Mouse (Mus musculus) G1E (cell line): ENCODE results near the gene Dclk2. TPM values are rescaled to one million over a fixed set of nuclear protein-coding genes. Genes with fewer than 3 reads are reported as not detected.

Source experiments
- ATAC-seq: 2 replicates; pipeline ENCODE4 v1.8.0; 2016; ENCODE audit warnings: mild to moderate bottlenecking; ENCODE audit not compliant: insufficient number of reproducible peaks, poor library complexity, low FRiP score, severe bottlenecking; ENCODE audit errors: extremely low read depth
- DNase-seq: peaks from one replicate; pipeline ENCODE4 v3.0.0; 2012; ENCODE audit warnings: low spot score
- H3K27me3 ChIP-seq: 2 replicates; pipeline ENCODE4 v1.6.1; 2012; ENCODE audit warnings: mild to moderate bottlenecking, low read length, inconsistent platforms; ENCODE audit not compliant: insufficient read depth
- H3K36me3 ChIP-seq: replicated peaks from 2 replicates; pipeline ENCODE3; 2012; ENCODE audit warnings: mild to moderate bottlenecking, inconsistent platforms
- H3K4me1 ChIP-seq: 2 replicates; pipeline ENCODE4 v1.6.1; 2012; ENCODE audit warnings: low read depth, low read length, inconsistent platforms, mixed read lengths; ENCODE audit not compliant: insufficient read depth
- H3K4me3 ChIP-seq: 2 replicates; pipeline ENCODE4 v1.5.1; 2012; ENCODE audit warnings: low read depth, mild to moderate bottlenecking, inconsistent platforms, low read length, moderate library complexity, mixed read lengths
- H3K9me3 ChIP-seq: replicated peaks from 2 replicates; pipeline ENCODE4 v1.6.1; 2012; ENCODE audit warnings: inconsistent platforms
- CTCF ChIP-seq: IDR thresholded peaks from 2 replicates; pipeline ENCODE4 v1.5.1; 2012; ENCODE audit warnings: low read depth, low read length, inconsistent platforms, mixed read lengths
- GATA1 ChIP-seq: IDR thresholded peaks from 2 replicates; pipeline ENCODE4 v1.6.1; 2012; ENCODE audit warnings: borderline replicate concordance, low read length, inconsistent platforms, mixed read lengths
- GATA2 ChIP-seq: IDR thresholded peaks from 2 replicates; pipeline ENCODE4 v1.6.1; 2012; ENCODE audit warnings: low read depth, low read length, inconsistent platforms, borderline replicate concordance
- POLR2AphosphoS5 ChIP-seq: IDR thresholded peaks from 2 replicates; pipeline ENCODE4 v1.6.1; 2012; ENCODE audit warnings: low read depth, low read length, inconsistent platforms; ENCODE audit not compliant: insufficient replicate concordance
- TAL1 ChIP-seq: conservative IDR thresholded peaks from 2 replicates; pipeline ENCODE4 v1.6.1; 2012; ENCODE audit warnings: low read depth, low read length, inconsistent platforms, mixed read lengths
- polyA plus RNA-seq: library from polyadenylated mRNA; stranded (reverse); fragments of >175 nt; gene quantifications from 2 replicates; pipeline ENCODE4 v1.2.3, GENCODE M21; 2012
- total RNA-seq, 2 experiments: library from RNA; stranded (forward) in 1 of 2; stranded (reverse) in 1 of 2; fragments of 200-1000 nt in 1 of 2; fragments of >200 nt in 1 of 2; fragmentation: Nextera tagmentation in 1 of 2; gene quantifications; 2 replicates each; pipeline ENCODE4 v1.2.3; 2014 to 2017

The Dclk2 gene
- total and polyA plus RNA-seq, 3 experiments, result 0.11 to 5.3 TPM; not detected in 1

GRCm38 (mm10) chr3:86921181-86921975, 726 bp upstream of the Dclk2 start:
- no peak for DNase-seq
- no peaks in the 10 kb centered on the region for H3K4me1 ChIP-seq
- ATAC-seq, result no peak
- TF ChIP-seq GATA1 (no peak), TAL1 (no peak), POLR2AphosphoS5 (no peak), CTCF (no peak), GATA2 (no peak)
- H3K27me3 ChIP-seq, result no peaks in the 10 kb centered on the region; the same call in 1 of the 2 replicates
- peaks cover 13% of the 10 kb centered on the region for H3K9me3 ChIP-seq
- H3K36me3 ChIP-seq, result no peaks in the 10 kb centered on the region
- no peak overlapping the region for H3K4me3 ChIP-seq

- no peak overlapping the region for H3K4me3 ChIP-seq
- H3K9me3 ChIP-seq, result peaks cover 13% of the 10 kb centered on the region
- ATAC-seq, result no peak
- H3K4me1 ChIP-seq, result no peaks in the 10 kb centered on the region
- no peak for DNase-seq
- no peaks in the 10 kb centered on the region; the same call in 1 of the 2 replicates for H3K27me3 ChIP-seq
- no peaks in the 10 kb centered on the region for H3K36me3 ChIP-seq
- TF ChIP-seq GATA2 (no peak), POLR2AphosphoS5 (no peak), TAL1 (no peak), GATA1 (no peak), CTCF (no peak)
Measured at GRCm38 (mm10) chr3:86919641-86920342, 860 bp downstream of the Dclk2 start.

DNA sequence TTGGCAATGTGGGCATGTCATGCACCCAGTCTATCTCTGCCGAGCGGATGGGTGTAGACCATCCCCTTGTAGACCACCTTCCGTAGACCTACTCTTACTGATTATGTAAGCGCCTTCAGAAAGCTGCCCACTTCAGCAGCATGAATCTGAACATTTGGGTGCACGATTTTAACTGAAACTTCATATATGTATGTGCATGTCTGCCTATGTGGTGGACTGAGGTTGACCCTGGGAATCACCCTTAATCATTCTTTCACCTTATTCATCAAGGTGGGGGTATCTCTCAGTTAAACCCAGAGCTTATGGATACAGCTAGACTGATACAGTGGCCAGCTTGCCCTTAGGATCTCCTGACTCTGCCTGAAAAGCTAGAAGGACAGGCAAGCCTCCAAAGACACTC, 3.6 kb downstream of the Dclk2 start:
- TF ChIP-seq GATA2 (no peak), POLR2AphosphoS5 (no peak), CTCF (no peak), TAL1 (no peak), GATA1 (no peak)
- no peaks in the 10 kb centered on the region for H3K4me1 ChIP-seq
- DNase-seq (no peak), ATAC-seq (no peak)
- H3K4me3 ChIP-seq, result no peak overlapping the region
- H3K9me3 ChIP-seq, result peaks cover 13% of the 10 kb centered on the region
- peaks cover 7% of the 10 kb centered on the region; the same call in 1 of the 2 replicates for H3K27me3 ChIP-seq
- H3K36me3 ChIP-seq, result no peaks in the 10 kb centered on the region

GRCm38 (mm10) chr3:86916626-86917025, 4.0 kb downstream of the Dclk2 start:
- ATAC-seq (no peak), DNase-seq (no peak)
- no peak overlapping the region for H3K4me3 ChIP-seq
- no peaks in the 10 kb centered on the region for H3K36me3 ChIP-seq
- H3K9me3 ChIP-seq, result peaks cover 13% of the 10 kb centered on the region
- peaks cover 7% of the 10 kb centered on the region; the same call in 1 of the 2 replicates for H3K27me3 ChIP-seq
- no peak for TF ChIP-seq CTCF
- no peak for TF ChIP-seq GATA2
- TF ChIP-seq POLR2AphosphoS5, result no peak
- TF ChIP-seq TAL1, result no peak
- no peak for TF ChIP-seq GATA1
- no peaks in the 10 kb centered on the region for H3K4me1 ChIP-seq

- Histone ChIP-seq H3K27me3 (peaks cover 7% of the 10 kb centered on the region; the same call in 1 of the 2 replicates), H3K9me3 (peaks cover 10% of the 10 kb centered on the region), H3K4me1 (no peaks in the 10 kb centered on the region), H3K4me3 (no peak overlapping the region), H3K36me3 (no peaks in the 10 kb centered on the region)
- no peak for ATAC-seq
- TF ChIP-seq GATA2, result no peak
- TF ChIP-seq GATA1, result no peak
- no peak for TF ChIP-seq TAL1
- TF ChIP-seq POLR2AphosphoS5, result no peak
- TF ChIP-seq CTCF, result no peak
- DNase-seq, result no peak
Measured at GRCm38 (mm10) chr3:86915291-86915690, 5.4 kb downstream of the Dclk2 start.

DNA sequence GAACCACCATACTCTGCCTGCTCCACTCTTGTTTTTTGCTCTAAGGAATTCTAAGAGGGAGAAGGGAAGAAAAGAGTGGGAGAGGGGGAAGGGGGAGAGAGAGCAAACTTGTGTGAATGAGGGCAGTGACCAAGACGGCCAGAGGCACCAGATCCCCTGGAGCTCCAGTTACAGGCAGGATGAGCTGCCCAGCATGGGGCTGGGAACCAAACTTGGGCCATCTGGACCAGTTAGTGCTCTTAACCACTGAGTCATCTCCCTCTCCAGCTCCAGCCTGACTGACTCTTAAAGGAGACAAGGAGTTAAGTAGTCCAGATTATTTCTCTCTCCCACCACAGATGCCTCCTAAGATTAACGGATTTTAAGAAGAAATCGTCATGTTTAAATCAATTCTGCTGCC, 6.3 kb downstream of the Dclk2 start:
- no peaks in the 10 kb centered on the region for H3K36me3 ChIP-seq
- no peak for ATAC-seq
- DNase-seq, result no peak
- H3K9me3 ChIP-seq, result peaks cover 3% of the 10 kb centered on the region; the same call in 1 of the 2 replicates
- 0 out of 2 replicates have a peak, but pooled peaks cover 7% of the 10 kb centered on the region for H3K27me3 ChIP-seq
- TF ChIP-seq TAL1, result no peak
- TF ChIP-seq GATA2, result no peak
- TF ChIP-seq POLR2AphosphoS5, result no peak
- no peak for TF ChIP-seq CTCF
- TF ChIP-seq GATA1, result no peak
- no peaks in the 10 kb centered on the region for H3K4me1 ChIP-seq
- H3K4me3 ChIP-seq, result no peak overlapping the region
